Mouse (Mus musculus): ENCODE results near the gene Tmem45b. TPM values are rescaled to one million over a fixed set of nuclear protein-coding genes. Genes with fewer than 3 reads are reported as not detected.

Tmem45b gene
- polyA plus RNA-seq, 1 experiment = not detected

DNA sequence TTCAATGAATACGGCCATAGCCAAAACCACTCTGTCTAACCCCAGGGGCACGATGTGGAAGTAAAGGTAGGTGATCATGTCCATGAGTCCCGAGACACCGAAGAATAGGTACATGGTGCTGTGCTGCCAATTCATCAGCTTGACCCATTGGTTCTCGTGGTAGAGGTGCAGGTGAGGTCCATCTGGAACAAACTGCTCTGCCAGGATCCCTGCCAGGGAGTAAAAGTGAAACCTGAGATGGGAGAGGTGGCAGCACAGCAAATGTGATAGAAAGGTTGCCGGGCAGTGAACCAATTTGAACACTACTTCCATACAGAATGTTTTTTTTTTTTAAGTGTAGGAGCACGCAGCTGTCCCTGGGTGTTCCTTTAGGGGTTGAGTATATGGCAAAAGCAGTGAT, 35.3 kb downstream of the Tmem45b start:
- no peak for TF ChIP-seq GATA1 (IDR thresholded peaks at IDR 0.05; ENCODE audit: low read length)

DNA sequence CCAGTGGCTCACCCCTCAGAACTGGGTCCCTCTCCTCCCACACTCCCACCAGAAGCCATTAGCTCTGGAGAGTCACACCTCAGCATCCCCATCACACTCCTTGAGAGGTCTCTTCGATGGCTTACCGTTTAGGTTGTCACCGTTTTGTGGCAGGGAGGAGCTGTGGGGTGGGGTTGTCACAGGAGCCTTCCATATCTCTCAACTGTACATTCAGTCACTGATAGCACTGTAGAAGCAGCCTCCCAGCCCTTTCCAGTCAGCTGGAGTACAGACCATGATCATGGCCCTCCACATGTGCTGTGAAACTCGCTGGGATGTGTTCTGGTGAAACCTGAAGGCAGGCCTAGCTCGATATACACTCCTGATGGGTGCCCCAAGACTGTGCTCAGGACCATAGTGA, 42.1 kb downstream of the Tmem45b start:
- TF ChIP-seq GATA1 (IDR thresholded peaks at IDR 0.05; ENCODE audit: low read length) = no peak

DNA sequence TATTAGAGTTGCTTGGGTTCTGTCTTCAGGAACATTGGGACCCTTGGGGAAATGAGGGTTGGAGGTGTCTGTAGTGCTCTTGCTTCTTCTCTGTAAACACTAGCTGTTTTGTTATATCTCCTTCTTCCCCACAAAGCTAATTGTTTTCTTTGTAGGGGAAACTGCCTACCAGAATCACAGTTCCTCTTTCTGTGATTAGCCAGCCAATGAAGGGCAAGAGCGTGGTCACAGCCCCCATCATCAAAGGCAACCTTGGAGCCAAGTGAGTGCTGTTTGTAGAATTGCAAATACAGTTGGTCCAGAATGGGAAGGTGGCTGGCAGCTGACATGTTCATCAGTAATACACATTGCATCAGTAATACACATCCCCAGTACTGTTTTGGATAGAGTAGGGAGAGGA, 45.4 kb downstream of the Tmem45b start:
- TF ChIP-seq GATA1 (IDR thresholded peaks at IDR 0.05; ENCODE audit: low read length) = no peak

DNA sequence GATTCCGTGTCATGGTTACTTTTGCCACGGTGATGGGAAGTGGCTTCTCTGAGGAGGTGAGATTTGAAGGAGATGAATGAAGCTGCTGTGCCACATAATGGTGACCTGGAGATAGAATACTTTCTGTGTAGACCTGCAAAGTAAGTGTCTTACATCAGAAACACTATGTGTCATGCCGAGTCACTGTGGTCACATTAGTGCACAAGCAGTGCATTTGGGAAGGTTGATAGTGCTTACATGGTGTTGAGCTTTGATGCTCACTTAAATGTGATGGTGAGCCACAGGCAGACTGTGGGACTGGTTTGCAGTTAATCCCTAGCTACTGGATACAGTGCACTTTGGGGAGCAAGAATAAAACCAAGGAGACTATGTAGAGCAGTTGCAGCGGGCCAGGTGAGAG, 52.1 kb downstream of the Tmem45b start:
- peak; percentile 0 for TF ChIP-seq GATA1 (IDR thresholded peaks at IDR 0.05; ENCODE audit: low read length)

GRCm38 (mm10) chr9:31405217-31405616, 59.0 kb downstream of the Tmem45b start:
- TF ChIP-seq GATA1 (IDR thresholded peaks at IDR 0.05; ENCODE audit: low read length) = no peak

DNA sequence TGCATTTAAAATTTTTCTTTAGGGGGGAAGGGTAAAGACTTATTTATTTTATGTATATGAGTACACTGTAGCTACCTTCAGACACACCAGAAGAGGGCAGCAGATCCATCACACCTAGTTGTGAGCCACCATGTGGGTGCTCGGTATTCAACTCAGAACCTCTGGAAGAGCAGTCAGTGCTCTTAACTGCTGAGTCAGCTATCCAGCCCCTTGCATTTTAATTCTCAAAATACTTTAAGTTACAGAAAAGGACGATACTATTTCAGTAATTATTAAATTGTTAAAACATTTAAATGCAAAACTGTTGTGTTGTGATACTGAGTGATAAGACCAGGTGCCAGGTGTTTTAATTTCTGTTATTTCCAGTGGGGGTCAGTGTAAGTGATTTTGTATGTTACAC, 60.0 kb downstream of the Tmem45b start:
- no peak for TF ChIP-seq GATA1 (IDR thresholded peaks at IDR 0.05; ENCODE audit: low read length)

DNA sequence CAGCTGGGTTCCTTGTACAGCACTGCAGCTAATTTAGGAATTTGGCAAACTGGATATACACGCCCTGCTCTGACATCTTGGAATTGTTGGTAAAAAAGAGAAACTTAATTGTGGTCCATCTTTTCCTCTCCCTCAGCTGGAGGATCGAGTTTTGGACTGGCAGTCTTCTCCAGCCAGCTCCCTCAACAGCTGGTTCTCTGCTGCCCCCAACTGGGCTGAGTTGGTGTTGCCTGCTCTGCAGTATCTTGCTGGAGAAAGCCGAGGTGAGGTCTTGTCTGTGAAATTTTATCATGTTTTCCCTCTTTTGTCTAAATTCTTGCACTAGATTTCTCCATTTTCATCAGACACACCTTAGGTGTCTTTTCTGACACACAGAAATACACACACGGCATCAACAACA, 63.8 kb downstream of the Tmem45b start:
- TF ChIP-seq GATA1 (IDR thresholded peaks at IDR 0.05; ENCODE audit: low read length) = no peak

- TF ChIP-seq GATA1 (IDR thresholded peaks at IDR 0.05; ENCODE audit: low read length) = no peak
These were observed 77.1 kb downstream of the Tmem45b start for GRCm38 (mm10) chr9:31387206-31387605.

GRCm38 (mm10) chr9:31386368-31387180, 77.7 kb downstream of the Tmem45b start:
- TF ChIP-seq GATA1 (IDR thresholded peaks at IDR 0.05; ENCODE audit: low read length) = no peak

DNA sequence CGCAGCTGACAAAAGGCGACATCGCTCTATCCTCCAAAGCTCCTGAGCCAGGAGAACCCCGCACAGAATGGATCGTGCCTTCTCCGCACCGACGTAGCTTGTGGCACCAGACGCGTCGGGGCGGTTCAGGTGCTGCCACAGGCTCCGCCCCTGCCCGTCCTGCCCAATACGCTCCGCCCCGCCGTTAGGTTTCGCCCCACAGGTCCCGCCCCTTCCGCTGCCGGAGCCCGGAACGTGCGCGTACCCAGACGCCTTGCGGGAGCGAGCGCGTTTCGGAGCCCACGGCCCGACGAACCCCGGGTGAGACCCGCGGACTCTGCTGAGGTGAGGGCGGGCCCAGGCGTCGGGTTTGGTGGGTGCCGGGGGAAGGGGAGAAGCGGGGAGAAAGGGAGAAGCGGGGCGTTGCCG, 78.3 kb downstream of the Tmem45b start, which contains the start of gene Nfrkb:
Gene Nfrkb (plus strand): TSS at position 246 of the 408 bp plus-strand sequence.
- TF ChIP-seq GATA1 (IDR thresholded peaks at IDR 0.05; ENCODE audit: low read length) = no peak

- TF ChIP-seq GATA1 (IDR thresholded peaks at IDR 0.05; ENCODE audit: low read length) = no peak
These were observed 78.8 kb downstream of the Tmem45b start for GRCm38 (mm10) chr9:31385500-31385869.

GRCm38 (mm10) chr9:31384786-31385499, 79.3 kb downstream of the Tmem45b start:
- TF ChIP-seq GATA1 (IDR thresholded peaks at IDR 0.05; ENCODE audit: low read length) = no peak

DNA sequence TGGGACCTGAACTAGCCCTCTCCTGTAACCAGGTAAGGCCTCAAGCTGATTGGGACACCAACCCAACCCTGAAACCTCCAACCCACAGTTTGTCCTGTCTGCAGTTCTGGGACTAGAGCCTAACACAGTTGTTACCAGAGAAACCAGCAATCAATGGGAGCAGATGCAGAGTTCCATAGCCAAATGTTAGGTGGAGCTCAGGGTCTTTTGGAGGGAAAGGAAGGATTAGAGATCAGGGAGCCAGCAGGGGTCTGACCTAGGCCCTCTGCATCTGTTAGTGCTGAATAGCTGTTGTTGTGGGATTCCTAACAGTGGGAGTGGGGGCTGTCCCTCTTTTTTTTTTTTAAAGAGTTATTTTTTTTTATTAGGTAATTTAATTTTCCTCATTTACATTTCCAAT, 87.6 kb downstream of the Tmem45b start:
- TF ChIP-seq GATA1 (IDR thresholded peaks at IDR 0.05; ENCODE audit: low read length) = no peak

Other genes starting within 250 kb of the Tmem45b start
- gene Prdm10, start 183.9 kb downstream of the Tmem45b start, polyA plus RNA-seq (2012) = 6.0 and 6.8 TPM in 2 replicates
- gene Nfrkb, start 78.3 kb downstream of the Tmem45b start, polyA plus RNA-seq (2012) = 3.5 and 24.1 TPM in 2 replicates

All from G1E-ER4 (cell line).